Mouse (Mus musculus): ENCODE results near the gene Mtmr3. TPM values are rescaled to one million over a fixed set of nuclear protein-coding genes. Genes with fewer than 3 reads are reported as not detected.

Mtmr3 gene
- polyA plus RNA-seq, 1 experiment from 2014 or later, result 25.6 TPM

DNA sequence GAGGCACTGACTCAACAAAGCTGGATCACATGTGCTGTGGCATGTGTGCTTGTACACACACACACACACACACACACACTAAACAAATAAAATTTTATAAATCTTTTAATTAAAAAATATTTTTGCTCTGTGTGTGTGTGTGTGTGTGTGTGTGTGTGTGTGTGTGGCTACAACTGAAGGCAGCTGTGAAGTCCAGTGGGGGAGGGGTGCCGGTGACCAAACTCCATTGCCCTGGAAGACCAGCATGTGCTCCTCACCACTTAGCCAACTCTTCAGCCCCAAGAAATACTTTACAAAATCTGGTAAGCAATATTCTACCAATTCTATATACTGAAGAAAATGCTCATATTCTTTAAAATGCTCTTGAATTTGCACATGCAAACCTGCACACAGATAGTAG is 94.4 kb downstream of the Mtmr3 start:
- no peak for ATAC-seq (replicated peaks; ENCODE audit: low FRiP score)
- Histone ChIP-seq H3K4me3 (replicated peaks) (no peak overlapping the region), H3K27ac (no peak overlapping the region), H3K27me3 (no peaks in the 10 kb centered on the region), H3K36me3 (peaks cover 71% of the 10 kb centered on the region), H3K4me2 (no peak overlapping the region), H3K4me1 (peaks cover 18% of the 10 kb centered on the region), H3K9me3 (replicated peaks) (no peaks in the 10 kb centered on the region), H3K9ac (no peak overlapping the region)
- WGBS, result 100% methylated on average over 1 of the region's 1 CpGs

DNA sequence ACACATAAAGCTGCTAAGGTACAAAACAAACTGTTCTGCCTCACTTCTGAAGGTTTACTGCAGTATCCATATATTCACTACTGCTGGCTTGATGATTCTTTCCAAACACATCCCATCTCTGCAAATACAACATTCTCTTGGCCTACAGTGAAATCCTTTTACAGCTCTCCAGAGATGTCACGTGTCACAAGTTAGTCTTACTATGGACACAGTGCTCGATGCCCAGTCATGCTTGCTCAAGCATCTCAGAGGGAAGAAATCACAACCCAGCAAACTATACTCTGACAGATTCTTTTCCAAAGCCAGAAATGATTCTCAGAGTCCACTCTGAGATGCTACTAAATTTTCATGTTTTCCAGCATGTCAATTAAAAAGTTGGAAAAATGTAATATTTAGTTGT is 95.2 kb downstream of the Mtmr3 start:
- ATAC-seq (replicated peaks; ENCODE audit: low FRiP score), result no peak
- H3K36me3 ChIP-seq, result peaks cover 70% of the 10 kb centered on the region
- WGBS, result 44% methylated on average over 2 of the region's 2 CpGs

DNA sequence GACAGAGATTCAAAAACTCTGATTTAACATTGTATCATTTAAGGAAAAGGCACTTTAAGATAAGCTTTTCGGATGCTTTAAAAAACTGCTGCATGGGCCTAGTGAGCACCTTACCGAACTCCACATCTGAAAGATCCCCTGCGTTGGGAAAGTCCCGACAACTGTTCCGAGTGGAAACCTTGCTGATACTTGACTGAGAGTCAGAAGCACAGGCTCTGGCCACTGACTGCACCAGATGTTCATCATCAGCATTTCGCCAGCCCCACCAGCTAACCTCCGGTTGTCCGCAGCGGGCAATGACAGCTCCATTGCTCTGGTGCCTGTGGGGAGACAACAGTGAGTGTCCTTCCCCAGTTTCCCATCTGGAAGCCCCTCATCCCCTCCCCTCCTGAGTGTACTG is 95.9 kb downstream of the Mtmr3 start:
- no peak for ATAC-seq (replicated peaks; ENCODE audit: low FRiP score)
- no peaks in the 10 kb centered on the region for H3K9me3 ChIP-seq (replicated peaks)
- H3K4me3 ChIP-seq (replicated peaks), result no peak overlapping the region
- 72% methylated on average over 9 of the region's 9 CpGs for WGBS
- no peak overlapping the region for H3K9ac ChIP-seq
- no peak overlapping the region for H3K27ac ChIP-seq
- H3K4me2 ChIP-seq, result no peak overlapping the region
- no peaks in the 10 kb centered on the region for H3K27me3 ChIP-seq
- peaks cover 18% of the 10 kb centered on the region for H3K4me1 ChIP-seq
- H3K36me3 ChIP-seq, result peaks cover 66% of the 10 kb centered on the region

More for the DNA sequence above, 95.2 kb downstream of the Mtmr3 start:
- Histone ChIP-seq H3K4me1 (peaks cover 18% of the 10 kb centered on the region), H3K9me3 (replicated peaks) (no peaks in the 10 kb centered on the region), H3K27me3 (no peaks in the 10 kb centered on the region), H3K4me3 (replicated peaks) (no peak overlapping the region), H3K9ac (no peak overlapping the region), H3K27ac (no peak overlapping the region), H3K4me2 (no peak overlapping the region)

DNA sequence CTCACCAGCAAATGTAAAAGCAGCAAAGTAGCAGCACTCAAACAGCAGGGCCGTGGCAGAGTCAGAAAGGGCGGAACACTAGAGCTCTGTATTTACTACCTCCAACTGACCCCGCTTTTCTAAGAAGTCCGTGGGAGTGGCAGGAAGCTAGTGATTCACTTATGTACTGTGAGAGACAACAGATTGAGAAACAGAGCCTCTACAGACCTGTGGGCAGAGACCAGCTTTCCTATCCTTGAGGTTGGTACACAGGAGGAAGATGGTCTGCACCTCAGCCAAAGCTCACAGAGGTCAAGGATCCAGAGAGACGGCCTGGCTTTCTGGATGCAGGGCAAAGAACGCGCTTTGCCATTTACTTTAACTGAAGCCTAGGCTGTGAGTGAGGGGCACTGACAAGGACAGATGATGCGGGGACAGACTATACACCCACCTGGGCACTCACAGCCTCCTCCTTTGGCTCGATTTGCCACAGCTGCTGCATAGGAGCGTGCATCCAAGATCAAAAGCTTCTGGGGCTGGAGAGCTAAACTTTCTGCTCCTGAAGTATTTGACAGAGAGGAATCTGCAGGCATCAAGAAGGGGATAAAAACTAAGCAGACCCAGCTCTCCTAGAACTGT is 97.1 kb downstream of the Mtmr3 start:
- no peak for ATAC-seq (replicated peaks; ENCODE audit: low FRiP score)
- H3K4me2 ChIP-seq, result no peak overlapping the region
- no peak overlapping the region for H3K9ac ChIP-seq
- no peaks in the 10 kb centered on the region for H3K9me3 ChIP-seq (replicated peaks)
- peak overlapping the region; percentile 32; the same call in 1 of the 2 replicates for H3K27ac ChIP-seq
- H3K36me3 ChIP-seq, result peaks cover 67% of the 10 kb centered on the region
- H3K4me3 ChIP-seq (replicated peaks), result no peak overlapping the region
- peaks cover 18% of the 10 kb centered on the region for H3K4me1 ChIP-seq
- H3K27me3 ChIP-seq, result no peaks in the 10 kb centered on the region
- WGBS, result 43% methylated on average over 10 of the region's 10 CpGs

DNA sequence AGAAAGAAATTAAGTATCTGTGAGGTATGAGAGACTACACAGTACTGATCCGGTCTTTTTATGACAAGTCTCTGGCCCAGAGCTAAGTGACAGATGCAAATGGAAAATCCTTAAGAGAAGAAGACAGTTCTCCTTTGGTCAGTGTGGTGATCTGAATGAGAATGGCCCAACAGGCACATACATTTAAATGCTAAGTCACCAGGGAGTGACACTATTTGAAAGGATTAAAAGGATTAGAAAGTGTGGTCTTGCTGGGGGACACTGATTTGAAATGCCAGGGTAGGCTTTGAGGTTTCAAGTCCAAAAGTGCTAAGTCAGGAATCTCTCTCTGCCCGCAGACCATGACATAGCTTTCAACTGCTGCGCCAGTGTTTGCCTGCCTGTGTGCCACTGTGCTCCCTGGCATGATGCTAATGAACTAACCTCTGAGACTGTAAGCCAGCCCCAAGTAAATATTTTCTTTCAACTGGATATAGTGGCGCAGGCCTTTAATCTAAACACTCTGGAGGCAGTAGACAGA is 99.6 kb downstream of the Mtmr3 start:
- peaks cover 80% of the 10 kb centered on the region for H3K36me3 ChIP-seq
- H3K4me2 ChIP-seq, result no peak overlapping the region
- no peaks in the 10 kb centered on the region for H3K27me3 ChIP-seq
- H3K9ac ChIP-seq, result no peak overlapping the region
- peaks cover 12% of the 10 kb centered on the region for H3K4me1 ChIP-seq
- H3K9me3 ChIP-seq (replicated peaks), result no peaks in the 10 kb centered on the region
- 73% methylated on average over 4 of the region's 4 CpGs for WGBS
- H3K27ac ChIP-seq, result no peak overlapping the region
- H3K4me3 ChIP-seq (replicated peaks), result no peak overlapping the region
- 0 out of 2 replicates have a peak, but pooled peaks have one; percentile 15 for ATAC-seq (replicated peaks; ENCODE audit: low FRiP score)

DNA sequence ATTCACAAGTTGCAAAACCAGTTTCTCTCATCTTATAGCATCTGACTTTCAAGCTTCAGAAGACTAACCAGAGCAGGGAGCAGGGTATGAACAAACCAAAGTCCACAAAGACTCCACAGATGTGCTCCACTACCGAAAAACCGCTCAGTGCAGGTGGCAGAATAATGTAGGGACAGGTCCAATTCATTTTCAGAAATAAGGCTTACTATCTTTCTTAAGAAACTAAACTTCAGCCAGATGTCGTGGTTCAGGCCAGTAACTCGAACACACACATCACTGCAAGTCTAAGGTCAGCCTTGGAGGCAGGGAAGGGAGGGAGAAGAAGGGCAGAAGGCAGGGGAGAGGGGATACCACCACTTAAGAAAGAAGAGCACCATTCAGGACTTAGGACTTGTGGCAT is 105.5 kb downstream of the Mtmr3 start:
- Histone ChIP-seq H3K4me2 (no peak overlapping the region), H3K27me3 (no peaks in the 10 kb centered on the region), H3K9ac (no peak overlapping the region), H3K4me3 (replicated peaks) (no peak overlapping the region), H3K4me1 (no peaks in the 10 kb centered on the region), H3K27ac (no peak overlapping the region), H3K9me3 (replicated peaks) (no peaks in the 10 kb centered on the region), H3K36me3 (peaks cover 97% of the 10 kb centered on the region)
- 85% methylated on average over 4 of the region's 4 CpGs for WGBS
- no peak for ATAC-seq (replicated peaks; ENCODE audit: low FRiP score)

DNA sequence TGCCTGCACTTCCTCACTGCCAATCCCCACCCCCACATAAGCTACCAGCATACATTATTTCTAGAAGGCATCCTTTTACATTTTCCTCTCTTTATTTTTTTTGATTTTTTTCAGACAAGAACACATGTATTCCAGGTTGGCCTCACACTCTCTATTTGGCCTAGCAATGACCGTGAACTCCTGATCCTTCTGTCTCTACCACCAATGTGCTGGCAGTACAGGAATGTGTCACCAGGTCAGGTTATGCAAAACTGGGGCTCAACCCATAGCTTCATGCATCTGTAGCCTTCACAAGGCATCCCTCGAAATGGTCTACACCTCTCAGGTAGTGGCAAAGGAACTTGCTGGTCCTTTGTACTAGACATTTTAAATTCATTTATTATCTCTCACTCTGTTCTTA is 105.9 kb downstream of the Mtmr3 start:
- no peak for ATAC-seq (replicated peaks; ENCODE audit: low FRiP score)
- 93% methylated on average over 2 of the region's 2 CpGs for WGBS
- Histone ChIP-seq H3K4me3 (replicated peaks) (no peak overlapping the region), H3K4me2 (no peak overlapping the region), H3K36me3 (peaks cover 99% of the 10 kb centered on the region), H3K4me1 (no peaks in the 10 kb centered on the region), H3K9ac (no peak overlapping the region), H3K27ac (no peak overlapping the region), H3K9me3 (replicated peaks) (no peaks in the 10 kb centered on the region), H3K27me3 (no peaks in the 10 kb centered on the region)

DNA sequence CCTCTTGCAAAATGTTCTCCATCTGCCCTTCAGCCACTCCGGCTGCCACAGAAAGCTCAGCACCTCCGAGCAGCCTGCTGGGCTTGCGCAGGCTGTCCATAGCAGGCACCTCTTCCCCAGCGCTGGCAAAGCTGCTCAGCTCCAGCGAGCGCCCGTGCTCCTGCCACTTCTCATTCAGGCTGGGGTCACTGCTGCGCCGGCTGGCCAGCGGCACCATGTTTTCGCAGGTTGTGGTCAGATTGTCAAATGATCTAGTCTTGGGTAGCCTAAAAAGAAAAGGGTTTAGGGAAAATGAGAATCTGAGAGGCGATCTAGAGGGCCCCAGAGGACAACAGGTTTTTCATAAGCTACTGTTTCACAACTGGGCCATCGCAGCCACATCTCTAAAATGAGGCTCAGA is 106.3 kb downstream of the Mtmr3 start:
- WGBS, result 95% methylated on average over 13 of the region's 13 CpGs
- Histone ChIP-seq H3K36me3 (peaks cover 100% of the 10 kb centered on the region), H3K27me3 (no peaks in the 10 kb centered on the region), H3K4me1 (no peaks in the 10 kb centered on the region), H3K9ac (no peak overlapping the region), H3K27ac (no peak overlapping the region), H3K4me2 (no peak overlapping the region), H3K4me3 (replicated peaks) (no peak overlapping the region), H3K9me3 (replicated peaks) (no peaks in the 10 kb centered on the region)
- ATAC-seq (replicated peaks; ENCODE audit: low FRiP score), result no peak

DNA sequence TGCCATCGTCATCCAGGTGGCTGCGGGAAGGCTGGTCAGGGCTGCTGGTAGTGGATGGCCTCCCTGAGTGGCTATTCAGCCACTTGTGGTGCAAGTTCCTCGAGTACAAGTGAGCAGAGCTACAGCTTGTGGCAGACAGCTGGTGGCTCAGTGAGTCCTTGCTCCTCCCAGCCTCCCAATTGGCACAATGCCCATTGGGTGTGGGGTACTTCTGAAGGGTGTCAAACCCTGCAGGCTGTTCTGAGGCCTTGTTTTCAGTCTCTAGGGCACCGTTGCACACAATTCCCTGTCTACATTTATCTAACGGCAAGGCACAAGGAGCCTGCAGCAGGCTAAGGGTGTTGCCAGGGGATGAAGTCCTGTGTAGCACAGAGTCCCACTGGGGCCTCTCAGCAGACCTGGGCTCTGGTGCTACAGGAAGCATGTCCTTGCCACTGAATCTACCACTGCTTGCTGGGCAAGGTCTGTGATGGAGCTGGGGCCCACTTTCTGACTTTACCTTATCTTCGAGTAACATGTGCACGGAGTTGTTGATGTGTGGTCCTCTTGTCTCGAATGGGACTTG is 107.2 kb downstream of the Mtmr3 start:
- Histone ChIP-seq H3K9ac (no peak overlapping the region), H3K27me3 (no peaks in the 10 kb centered on the region), H3K4me3 (replicated peaks) (no peak overlapping the region), H3K4me2 (no peak overlapping the region), H3K4me1 (no peaks in the 10 kb centered on the region), H3K9me3 (replicated peaks) (no peaks in the 10 kb centered on the region), H3K36me3 (peaks cover 100% of the 10 kb centered on the region), H3K27ac (no peak overlapping the region)
- WGBS, result 85% methylated on average over 8 of the region's 8 CpGs
- ATAC-seq (replicated peaks; ENCODE audit: low FRiP score), result peak; percentile 64

DNA sequence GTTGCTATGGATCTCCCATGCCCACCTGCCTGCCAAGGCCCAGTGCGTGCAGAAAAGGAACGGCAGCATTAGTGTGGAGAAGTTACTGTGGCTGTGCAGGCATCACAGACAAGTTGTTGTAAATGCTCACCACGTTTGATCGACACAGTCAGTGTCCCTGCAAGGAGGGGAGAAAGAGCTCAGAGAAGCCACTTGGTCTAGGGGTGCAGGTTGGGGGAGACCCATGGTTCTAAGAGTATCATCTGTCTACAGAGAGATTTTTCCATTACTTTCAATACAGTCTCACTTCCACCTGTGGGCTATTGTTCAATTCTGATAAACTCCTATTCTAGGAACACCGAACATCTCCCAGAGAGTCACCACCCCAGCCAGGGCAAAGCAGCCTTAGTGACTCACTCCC is 110.1 kb downstream of the Mtmr3 start:
- no peak for ATAC-seq (replicated peaks; ENCODE audit: low FRiP score)
- 90% methylated on average over 5 of the region's 5 CpGs for WGBS
- no peak overlapping the region for H3K4me3 ChIP-seq (replicated peaks)

DNA sequence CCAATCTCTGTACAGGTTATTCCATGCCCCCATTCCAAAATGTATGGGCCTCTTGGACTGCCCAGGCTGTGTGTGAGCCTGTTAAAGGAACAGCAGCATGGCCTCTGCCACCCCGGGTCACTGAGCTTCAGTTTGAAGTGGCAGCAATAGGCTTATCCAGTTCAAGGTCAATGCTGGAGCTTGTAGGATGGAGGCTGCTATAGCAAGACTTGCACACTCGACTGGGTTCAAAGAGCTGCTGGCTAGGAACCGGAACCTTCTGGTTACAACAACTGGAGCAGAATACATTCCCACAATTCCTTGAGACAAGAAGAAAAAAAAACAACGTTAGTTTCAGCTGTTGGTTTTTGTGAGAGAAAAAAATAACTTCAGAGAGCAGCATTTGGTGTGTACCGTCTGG is 112.0 kb downstream of the Mtmr3 start:
- Histone ChIP-seq H3K27ac (no peak overlapping the region), H3K36me3 (peaks cover 85% of the 10 kb centered on the region), H3K9me3 (replicated peaks) (no peaks in the 10 kb centered on the region), H3K4me3 (replicated peaks) (no peak overlapping the region), H3K4me2 (no peak overlapping the region), H3K9ac (no peak overlapping the region), H3K4me1 (no peaks in the 10 kb centered on the region), H3K27me3 (no peaks in the 10 kb centered on the region)
- ATAC-seq (replicated peaks; ENCODE audit: low FRiP score), result no peak
- WGBS, result 75% methylated on average over 5 of the region's 5 CpGs

More for the DNA sequence above, 110.1 kb downstream of the Mtmr3 start:
- H3K4me1 ChIP-seq, result no peaks in the 10 kb centered on the region
- H3K9me3 ChIP-seq (replicated peaks), result no peaks in the 10 kb centered on the region
- H3K4me2 ChIP-seq, result no peak overlapping the region
- H3K9ac ChIP-seq, result no peak overlapping the region
- no peaks in the 10 kb centered on the region for H3K27me3 ChIP-seq
- H3K36me3 ChIP-seq, result peaks cover 99% of the 10 kb centered on the region
- no peak overlapping the region for H3K27ac ChIP-seq

DNA sequence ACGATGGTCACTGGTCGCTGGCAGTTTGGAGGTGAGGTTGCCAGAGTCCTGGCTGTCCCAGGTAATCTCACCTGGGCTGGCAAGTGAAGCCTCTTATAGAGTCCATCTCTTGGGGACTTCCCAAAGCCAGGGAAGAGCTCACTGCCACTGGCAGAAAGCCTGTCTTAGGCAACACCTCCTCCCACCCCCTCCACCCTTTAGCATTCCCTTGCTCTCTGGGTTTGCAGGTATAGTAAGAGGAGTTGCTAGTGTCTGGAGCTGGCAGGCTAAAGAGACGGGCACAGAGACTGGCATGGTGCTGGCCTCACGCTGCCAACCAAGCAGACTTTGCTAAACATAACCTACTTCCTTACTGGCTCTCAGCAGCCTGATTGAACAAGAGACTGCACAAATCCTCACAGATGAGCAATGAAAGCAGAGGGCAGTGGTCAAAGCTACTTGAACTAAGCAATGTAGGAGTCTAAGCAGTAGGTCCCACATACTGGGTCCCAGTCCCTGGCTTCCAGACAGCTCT is 118.4 kb downstream of the Mtmr3 start:
- Histone ChIP-seq H3K27me3 (no peaks in the 10 kb centered on the region; the same call in 1 of the 2 replicates), H3K9me3 (replicated peaks) (no peaks in the 10 kb centered on the region), H3K27ac (no peak overlapping the region), H3K36me3 (peaks cover 21% of the 10 kb centered on the region), H3K4me2 (no peak overlapping the region), H3K4me1 (peaks cover 21% of the 10 kb centered on the region), H3K9ac (no peak overlapping the region), H3K4me3 (replicated peaks) (no peak overlapping the region)
- WGBS, result 94% methylated on average over 4 of the region's 4 CpGs
- ATAC-seq (replicated peaks; ENCODE audit: low FRiP score), result no peak

Data from kidney, embryonic 15.5 days (tissue).